Comparison of ENCODE assay signal across 31 mouse cellular contexts in the genomic region with DNA sequence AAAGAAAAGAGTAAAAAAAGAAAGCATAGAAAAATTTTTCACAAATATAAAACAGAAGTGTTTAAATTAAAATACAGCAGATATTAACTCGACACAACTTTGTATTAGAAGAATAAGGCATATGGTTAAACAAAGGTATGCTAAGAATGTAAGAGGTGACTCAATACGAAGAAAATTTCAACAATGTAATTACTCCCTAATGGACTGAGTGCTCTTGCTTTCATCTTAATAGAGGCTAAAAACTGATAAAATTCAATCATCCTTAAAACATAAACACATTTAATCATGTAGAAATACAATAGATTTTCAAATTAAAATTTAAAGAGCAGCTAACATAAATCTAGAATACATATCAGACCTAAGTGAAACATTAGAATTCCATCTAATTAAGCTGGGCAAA.
"Had no signal": no experiment of that assay in that cellular context is flagged by ENCODE, and none has a peak within 500 bp of the region (broad histone marks: within the 10 kb centered on the region; RNA-seq: fewer than 3 reads in every experiment).

No protein-coding gene starts in this region.

- H3K4me2 ChIP-seq: limb, embryonic 12.5 days; limb, embryonic 13.5 days; limb, embryonic 15.5 days; liver, embryonic 11.5 days; liver, embryonic 12.5 days; liver, embryonic 13.5 days; liver, embryonic 15.5 days; lung, embryonic 14.5 days; lung, embryonic 15.5 days; midbrain, embryonic 12.5 days; midbrain, embryonic 13.5 days; midbrain, embryonic 15.5 days; neural tube, embryonic 12.5 days had no signal

- H3K4me3 ChIP-seq: limb, embryonic 10.5 days; limb, embryonic 12.5 days; limb, embryonic 13.5 days; limb, embryonic 15.5 days; liver, embryonic 12.5 days; liver, embryonic 13.5 days; liver, embryonic 15.5 days; lung, embryonic 15.5 days; megakaryocyte, embryonic 14.5 days; midbrain, embryonic 10.5 days; midbrain, embryonic 12.5 days; midbrain, embryonic 13.5 days; midbrain, embryonic 15.5 days; myocyte; neural tube, embryonic 12.5 days had no signal

- ATAC-seq: liver, embryonic 12.5 days; liver, postnatal 0 days; lung, postnatal 0 days; midbrain, embryonic 13.5 days; midbrain, embryonic 15.5 days; midbrain, embryonic 16.5 days had no signal

- H3K9me3 ChIP-seq: limb, embryonic 10.5 days; limb, embryonic 13.5 days; limb, embryonic 15.5 days; liver, embryonic 12.5 days; liver, embryonic 13.5 days; liver, embryonic 15.5 days; lung, embryonic 15.5 days; megakaryocyte, embryonic 14.5 days; midbrain, embryonic 10.5 days; midbrain, embryonic 12.5 days; midbrain, embryonic 13.5 days; midbrain, embryonic 15.5 days; neural tube, embryonic 12.5 days had no signal

- DNase-seq: left cerebral cortex, postnatal 4 days; liver; liver, embryonic 13.5 days; liver, postnatal 0 days; lung, adult 18-20 months; lung, adult 2 months; lung, embryonic 14.5 days; lung, postnatal 10 days; lung, postnatal 14 days; lung, postnatal 36 days; lung, postnatal 4 days; midbrain, embryonic 14.5 days had no signal

- H3K36me3 ChIP-seq: limb, embryonic 10.5 days; limb, embryonic 12.5 days; limb, embryonic 13.5 days; limb, embryonic 15.5 days; liver, embryonic 12.5 days; liver, embryonic 13.5 days; liver, embryonic 15.5 days; lung, embryonic 15.5 days; midbrain, embryonic 10.5 days; midbrain, embryonic 12.5 days; midbrain, embryonic 13.5 days; midbrain, embryonic 15.5 days; neural tube, embryonic 12.5 days had no signal

- H3K27ac ChIP-seq: limb, embryonic 10.5 days; limb, embryonic 12.5 days; limb, embryonic 13.5 days; limb, embryonic 15.5 days; liver, embryonic 12.5 days; liver, embryonic 13.5 days; liver, embryonic 14.5 days; liver, embryonic 15.5 days; lung, embryonic 15.5 days; macrophage; midbrain, embryonic 10.5 days; midbrain, embryonic 12.5 days; midbrain, embryonic 13.5 days; midbrain, embryonic 15.5 days; neural tube, embryonic 12.5 days had no signal

- H3K9ac ChIP-seq: limb, embryonic 12.5 days; limb, embryonic 13.5 days; limb, embryonic 15.5 days; liver, embryonic 12.5 days; liver, embryonic 13.5 days; liver, embryonic 14.5 days; liver, embryonic 15.5 days; liver, postnatal 0 days; lung, embryonic 14.5 days; lung, embryonic 15.5 days; midbrain, embryonic 12.5 days; midbrain, embryonic 13.5 days; midbrain, embryonic 15.5 days; neural tube, embryonic 12.5 days had no signal

- H3K27me3 ChIP-seq: limb, embryonic 12.5 days; limb, embryonic 13.5 days; limb, embryonic 15.5 days; liver, embryonic 12.5 days; liver, embryonic 13.5 days; liver, embryonic 15.5 days; lung, embryonic 15.5 days; megakaryocyte, embryonic 14.5 days; midbrain, embryonic 12.5 days; midbrain, embryonic 13.5 days; midbrain, embryonic 15.5 days; neural tube, embryonic 12.5 days had no signal

- H3K4me1 ChIP-seq: limb, embryonic 10.5 days; limb, embryonic 12.5 days; limb, embryonic 13.5 days; limb, embryonic 15.5 days; liver, embryonic 12.5 days; liver, embryonic 13.5 days; liver, embryonic 15.5 days; lung, embryonic 15.5 days; megakaryocyte, embryonic 14.5 days; midbrain, embryonic 10.5 days; midbrain, embryonic 12.5 days; midbrain, embryonic 13.5 days; midbrain, embryonic 15.5 days; neural tube, embryonic 12.5 days had no signal
